Mouse (Mus musculus): ENCODE results near the gene Prune1. TPM values are rescaled to one million over a fixed set of nuclear protein-coding genes. Genes with fewer than 3 reads are reported as not detected.

Prune1 gene
- total and polyA plus RNA-seq, 3 experiments, result 8.4 to 9.1 (median 8.5) TPM

- peaks cover 0 to 12% of the 10 kb centered on the region in 2 experiments; a peak in 1 of 4 replicates for H3K4me1 ChIP-seq (ENCODE audit: control insufficient read depth in 1 of 2, insufficient read depth in 2 of 2)
- no peak for DNase-seq (ENCODE audit: extremely low read depth)
- no peak overlapping the region for H3K27ac ChIP-seq (ENCODE audit: insufficient read depth, low read depth)
- no peak overlapping the region for H3K9ac ChIP-seq (ENCODE audit: insufficient read depth, low read depth)
- H3K4me3 ChIP-seq (replicated peaks in 1 of 3; ENCODE audit: low read depth in 2 of 3, low read length in 2 of 3, poor library complexity in 1 of 3), result no peak overlapping the region
- peaks cover 18 to 62% of the 10 kb centered on the region in 2 experiments for H3K36me3 ChIP-seq (replicated peaks in 1 of 2; ENCODE audit: control insufficient read depth in 1 of 2, insufficient read depth in 1 of 2, low read length in 1 of 2)
- H3K27me3 ChIP-seq (replicated peaks), result no peaks in the 10 kb centered on the region
- in situ Hi-C loops (cut with MboI; ENCODE audit: low pct_ligation_motif_present, low pct_unique_long_range_greater_than_20kb, low sequenced_read_pairs) (loop anchor here (5.0 kb wide), 1 partner anchor 35 kb away; no protein-coding TSS in a partner anchor), dilution Hi-C loops (cut with MboI; ENCODE audit: extremely low pct_ligation_motif_present, extremely low pct_unique_long_range_greater_than_20kb, low sequenced_read_pairs) (no loop called here)
- no peak overlapping the region for H3K4me2 ChIP-seq (ENCODE audit: insufficient read depth, low read depth, poor library complexity, severe bottlenecking)
- no peaks in the 10 kb centered on the region for H3K9me3 ChIP-seq (replicated peaks; ENCODE audit: low read length)
- H3K79me2 ChIP-seq (replicated peaks; ENCODE audit: control insufficient read depth, extremely low read depth, insufficient read depth, poor library complexity, severe bottlenecking), result no peaks in the 10 kb centered on the region
- no peak for TF ChIP-seq ZC3H11A (IDR thresholded peaks at IDR 0.05; ENCODE audit: low read depth, low read length)
- TF ChIP-seq MXI1 (IDR thresholded peaks at IDR 0.05; ENCODE audit: low read depth, low read length), result no peak
- no peak for TF ChIP-seq TBP (conservative IDR thresholded peaks at IDR 0.05; ENCODE audit: low read depth, low read length)
- no peak for TF ChIP-seq USF1 (IDR thresholded peaks at IDR 0.05; ENCODE audit: low read depth, low read length)
- no peak for TF ChIP-seq PAX5 (IDR thresholded peaks at IDR 0.05; ENCODE audit: low read length)
Observed at GRCm38 (mm10) chr3:95256931-95257330, 24.9 kb downstream of the Prune1 start.

- no peak within 1 kb of the TSS for H3K9ac ChIP-seq (ENCODE audit: insufficient read depth, low read depth)
- no peak within 1 kb of the TSS for H3K4me3 ChIP-seq (replicated peaks in 1 of 3; ENCODE audit: low read depth in 2 of 3, low read length in 2 of 3, poor library complexity in 1 of 3)
- dilution Hi-C loops (cut with MboI; ENCODE audit: extremely low pct_ligation_motif_present, extremely low pct_unique_long_range_greater_than_20kb, low sequenced_read_pairs), result no loop called here
- H3K4me1 ChIP-seq (ENCODE audit: control insufficient read depth in 1 of 2, insufficient read depth in 2 of 2), result peaks cover 0 to 4% of the 10 kb centered on the region in 2 experiments; a peak in 2 of 4 replicates
- no peak for TF ChIP-seq BHLHE40 (IDR thresholded peaks at IDR 0.05; ENCODE audit: low read depth, low read length)
- no peak for TF ChIP-seq CHD1 (IDR thresholded peaks at IDR 0.05; ENCODE audit: low read depth, low read length)
- TF ChIP-seq UBTF (IDR thresholded peaks at IDR 0.05; ENCODE audit: low read depth, low read length), result no peak
- no peak for TF ChIP-seq TCF12 (IDR thresholded peaks at IDR 0.05; ENCODE audit: low read depth, low read length)
- no peak for TF ChIP-seq POLR2AphosphoS2 (IDR thresholded peaks at IDR 0.05; ENCODE audit: low read depth, low read length)
- no peak for TF ChIP-seq GABPA (IDR thresholded peaks at IDR 0.05; ENCODE audit: insufficient replicate concordance, low read depth, low read length)
- TF ChIP-seq PAX5 (IDR thresholded peaks at IDR 0.05; ENCODE audit: low read length), result no peak
- TF ChIP-seq ZNF384 (IDR thresholded peaks at IDR 0.05; ENCODE audit: low read depth, low read length), result no peak
- no peak for TF ChIP-seq MAZ (IDR thresholded peaks at IDR 0.05; ENCODE audit: low read depth, low read length)
- TF ChIP-seq CTCF (conservative IDR thresholded peaks at IDR 0.05 in 1 of 2, IDR thresholded peaks at IDR 0.05 in 1 of 2; ENCODE audit: low read depth in 2 of 2, low read length in 2 of 2), result no peak
- no peak for TF ChIP-seq USF1 (IDR thresholded peaks at IDR 0.05; ENCODE audit: low read depth, low read length)
- no peak for TF ChIP-seq IRF4 (IDR thresholded peaks at IDR 0.05; ENCODE audit: low read depth, low read length)
- TF ChIP-seq MAX (IDR thresholded peaks at IDR 0.05; ENCODE audit: low read length), result no peak
- no peak for TF ChIP-seq KAT2A (IDR thresholded peaks at IDR 0.05; ENCODE audit: insufficient replicate concordance, low read length)
- no peak for TF ChIP-seq ELF1 (IDR thresholded peaks at IDR 0.05; ENCODE audit: low read depth, low read length)
- H3K36me3 ChIP-seq (replicated peaks in 1 of 2; ENCODE audit: control insufficient read depth in 1 of 2, insufficient read depth in 1 of 2, low read length in 1 of 2), result peaks cover 8 to 27% of the 10 kb centered on the region in 2 experiments
- H3K27ac ChIP-seq (ENCODE audit: insufficient read depth, low read depth), result no peak within 1 kb of the TSS
- H3K27me3 ChIP-seq (replicated peaks), result no peaks in the 10 kb centered on the region
- in situ Hi-C loops (cut with MboI; ENCODE audit: low pct_ligation_motif_present, low pct_unique_long_range_greater_than_20kb, low sequenced_read_pairs), result no loop called here
- H3K4me2 ChIP-seq (ENCODE audit: insufficient read depth, low read depth, poor library complexity, severe bottlenecking), result no peak within 1 kb of the TSS
- H3K9me3 ChIP-seq (replicated peaks; ENCODE audit: low read length), result no peaks in the 10 kb centered on the region
- H3K79me2 ChIP-seq (replicated peaks; ENCODE audit: control insufficient read depth, extremely low read depth, insufficient read depth, poor library complexity, severe bottlenecking), result no peaks in the 10 kb centered on the region
- no peak for DNase-seq (ENCODE audit: extremely low read depth)
Observed at GRCm38 (mm10) chr3:95250783-95251424, 31.0 kb downstream of the Prune1 start, which contains the start of gene Bnipl. Gene Bnipl, minus strand, starts transcription at chr3:95251193.
